Mouse (Mus musculus) urinary bladder, adult 2 months (tissue): Measurements from ENCODE around the gene Clec5a. TPM values are rescaled to one million over a fixed set of nuclear protein-coding genes. Genes with fewer than 3 reads are reported as not detected.
"Not testable (repeated sequence)": the region's sequence is repeated elsewhere in the genome, so short reads cannot be mapped to it uniquely, and the experiment has no call there.

Source experiments
- DNase-seq: peaks from one replicate; pipeline ENCODE4 v3.0.0; 2022; ENCODE audit warnings: low spot score
- polyA plus RNA-seq: library from polyadenylated mRNA; depleted of rRNA; stranded (reverse); fragments of >200 nt; gene quantifications from 2 replicates; pipeline ENCODE4 v1.2.3, GENCODE M21; 2012; rRNA removed

Clec5a gene
- 2.0 and 2.2 TPM in 2 replicates for polyA plus RNA-seq

GRCm38 (mm10) chr6:40585645-40586044 lies at the start of gene Clec5a:
Gene Clec5a (minus strand): TSS chr6:40585821.
- no peak for DNase-seq

DNA sequence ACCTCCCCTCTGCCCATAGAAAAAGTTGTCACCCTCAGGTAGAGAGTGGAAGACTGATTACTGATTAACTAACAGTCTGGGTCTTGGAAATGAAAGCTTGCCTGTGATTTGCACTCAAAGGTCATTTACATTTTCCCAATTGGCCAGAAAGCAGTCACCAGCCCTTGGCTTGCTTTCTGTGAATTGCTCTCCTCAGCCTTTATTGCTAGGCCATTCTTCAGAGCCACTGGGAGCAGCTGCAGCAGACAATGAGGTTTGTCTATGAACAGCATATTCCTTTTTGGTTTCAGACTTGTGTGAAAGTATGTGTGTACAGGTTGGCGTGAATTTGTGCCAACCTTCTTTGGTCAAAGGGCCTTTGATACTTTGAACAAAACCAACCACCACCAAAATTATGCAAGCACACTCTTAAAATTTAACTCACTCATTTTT lies 49.0 kb upstream of the Clec5a start:
- DNase-seq: no peak

DNA sequence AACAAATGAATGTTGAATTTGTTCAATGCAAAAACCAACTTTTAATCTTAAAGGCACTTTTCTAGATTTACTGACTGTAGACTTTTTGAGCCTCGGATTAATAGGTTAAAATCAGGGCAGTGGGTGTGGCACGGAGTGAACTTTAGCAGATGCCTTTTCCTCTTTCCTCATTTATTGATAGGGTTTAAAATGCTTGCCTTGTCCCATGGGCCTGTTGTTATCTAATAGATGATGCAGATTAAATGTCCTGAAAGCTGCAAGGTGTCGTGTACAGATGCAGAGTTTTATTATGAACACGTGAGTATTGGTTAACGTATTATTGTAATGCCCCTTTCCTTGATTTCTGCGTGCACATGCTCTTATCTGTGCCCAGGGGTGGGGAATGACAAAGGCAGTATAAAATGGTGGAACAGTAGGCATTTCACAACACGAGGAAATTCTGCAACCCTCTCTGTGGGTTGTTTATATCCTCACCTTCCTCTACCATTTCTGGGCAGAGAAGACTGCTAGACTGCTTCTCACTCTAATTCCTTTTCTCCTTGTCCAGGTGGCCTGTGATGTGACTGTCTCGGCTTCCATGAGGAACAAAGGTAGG lies 42.9 kb upstream of the Clec5a start, which contains the start of gene Mgam:
Gene Mgam (plus strand): TSS at position 426 of the 595 bp plus-strand sequence.
- DNase-seq: no peak

GRCm38 (mm10) chr6:40626111-40626510 lies 40.5 kb upstream of the Clec5a start:
- no peak for DNase-seq

DNA sequence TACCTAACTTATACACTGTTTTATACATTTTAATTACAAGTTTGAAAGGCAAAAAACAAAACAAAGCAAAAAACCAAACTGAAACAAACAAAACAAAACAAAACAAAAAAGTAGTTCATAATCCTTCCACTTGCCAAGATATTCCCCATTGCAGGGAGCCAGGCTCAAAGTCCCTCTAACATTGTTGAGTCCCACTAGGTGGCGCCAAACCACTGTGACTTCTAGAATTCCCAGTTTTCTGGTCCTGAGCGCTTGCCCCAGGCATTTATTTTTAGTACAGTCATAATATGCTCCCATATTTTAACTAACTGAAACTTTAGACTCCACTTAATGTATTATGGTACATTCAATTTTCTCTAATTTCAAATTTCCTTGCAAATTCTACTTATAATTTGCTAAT lies 32.3 kb upstream of the Clec5a start:
- no peak for DNase-seq

DNA sequence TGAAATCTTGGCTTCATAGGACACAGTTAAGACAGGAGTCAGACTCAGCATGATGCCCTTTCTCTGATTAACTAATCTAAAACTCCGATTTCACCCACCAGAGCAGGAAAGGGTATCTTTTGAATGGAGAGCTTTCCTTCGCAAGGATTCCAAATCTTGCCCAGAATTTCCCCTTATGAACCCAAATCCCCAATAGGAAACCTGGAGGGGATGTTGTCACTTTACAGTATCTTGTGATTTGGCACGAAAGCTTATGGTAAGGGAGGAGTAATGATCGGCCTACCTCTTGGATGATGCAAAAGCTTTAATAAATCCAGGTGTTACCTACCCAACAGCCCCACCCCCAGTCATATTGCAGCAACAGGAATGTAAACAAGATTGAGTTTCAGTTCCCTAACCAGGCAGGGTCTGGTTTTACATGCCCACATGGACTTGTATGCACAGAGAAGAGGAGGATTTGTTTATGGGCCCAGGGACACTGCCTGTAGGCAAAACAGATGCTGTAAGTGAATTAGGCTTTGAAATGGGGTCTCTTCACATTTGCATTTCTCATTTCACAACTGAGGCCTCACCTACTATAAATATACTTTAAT lies 27.7 kb upstream of the Clec5a start, which contains the start of gene Tas2r138:
Gene Tas2r138 (minus strand): TSS at position 51 of the 593 bp plus-strand sequence.
- DNase-seq: no peak

GRCm38 (mm10) chr6:40610244-40610643 lies 24.6 kb upstream of the Clec5a start:
- DNase-seq: no peak

GRCm38 (mm10) chr6:40607431-40607830 lies 21.8 kb upstream of the Clec5a start:
- DNase-seq: no peak

DNA sequence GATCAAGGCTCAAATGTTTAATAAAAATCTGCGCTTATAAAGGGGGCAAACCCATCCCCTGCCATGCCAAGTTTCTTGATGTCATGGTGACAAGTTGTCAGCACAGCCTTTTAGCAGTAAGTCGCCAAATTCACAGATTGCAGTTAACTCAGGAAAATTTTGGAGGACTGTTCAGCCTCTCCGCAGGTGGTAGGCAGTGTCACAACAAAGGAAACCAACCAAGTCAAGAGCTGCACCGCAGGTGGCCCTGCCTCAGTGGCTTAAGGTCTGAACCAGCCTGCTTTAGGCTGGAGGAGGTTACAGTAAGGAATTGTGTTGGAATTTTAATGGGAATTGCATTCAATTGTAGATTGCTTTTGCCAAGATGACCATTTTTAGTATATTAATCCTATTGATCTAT lies 12.9 kb upstream of the Clec5a start:
- DNase-seq: not testable (repeated sequence)

GRCm38 (mm10) chr6:40594804-40595550 lies 9.4 kb upstream of the Clec5a start:
- DNase-seq: no peak

- no peak for DNase-seq
Observed at GRCm38 (mm10) chr6:40588346-40588745, 2.7 kb upstream of the Clec5a start.

DNA sequence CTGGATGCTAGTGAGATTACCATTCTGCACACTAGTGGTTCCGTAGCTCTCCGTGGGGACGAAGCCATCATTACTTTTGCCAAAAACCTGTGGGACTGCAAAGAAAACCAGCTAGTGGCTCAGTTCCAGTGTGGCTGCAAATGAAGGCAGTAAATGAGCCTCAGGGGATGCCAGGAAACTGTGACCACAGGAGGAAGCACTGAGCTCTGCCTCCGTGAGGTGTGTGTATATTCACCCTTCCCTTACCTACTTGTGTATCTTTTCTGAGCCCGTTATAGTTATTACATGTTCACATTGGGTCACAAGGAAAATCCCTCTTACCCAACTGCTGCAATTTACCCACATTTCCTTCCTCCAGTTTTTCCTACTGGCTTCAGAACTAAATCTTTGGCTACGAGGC lies 1.3 kb downstream of the Clec5a start:
- no peak for DNase-seq

DNA sequence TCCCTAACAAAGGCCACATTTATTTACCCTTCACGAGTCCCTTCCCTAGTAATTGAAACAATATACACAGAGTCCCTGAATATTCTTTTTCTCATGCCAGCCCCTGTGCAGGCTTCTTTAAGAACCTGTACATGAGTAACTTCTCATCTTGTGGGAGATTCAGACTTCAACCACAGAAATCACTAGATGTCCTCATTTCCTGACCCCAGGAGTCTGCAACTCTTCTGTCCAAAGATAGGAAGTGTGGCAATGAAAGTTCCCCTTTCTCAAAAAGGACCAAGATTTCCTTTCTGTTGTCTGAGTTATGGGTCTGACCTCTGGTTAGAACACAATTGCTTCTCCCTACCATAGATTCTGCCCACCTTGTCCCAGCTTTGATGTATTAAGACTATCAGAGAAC lies 9.3 kb downstream of the Clec5a start:
- DNase-seq: no peak

DNA sequence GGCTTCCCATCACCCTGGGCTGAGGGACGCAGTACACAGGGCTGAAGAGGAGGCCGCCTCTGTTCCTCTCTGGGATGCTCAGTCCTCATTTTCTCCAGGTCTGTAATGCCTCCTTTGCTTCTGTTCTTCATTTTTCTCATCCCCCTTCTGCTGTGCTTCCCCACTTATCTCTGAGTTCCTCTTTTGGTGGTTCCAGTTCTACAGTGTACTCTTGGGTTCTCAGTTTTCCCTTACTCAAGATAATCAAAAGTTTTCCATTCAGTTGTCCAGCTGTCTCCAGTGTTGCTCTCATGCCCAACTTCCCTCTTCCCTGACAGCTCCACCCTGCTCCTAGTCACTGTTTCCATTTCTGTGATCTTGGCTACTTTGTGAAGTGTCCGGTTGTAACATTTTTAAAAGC lies 12.0 kb downstream of the Clec5a start:
- no peak for DNase-seq

GRCm38 (mm10) chr6:40569187-40569586 lies 16.4 kb downstream of the Clec5a start, which contains the start of gene Olfr460:
Gene Olfr460 (plus strand): TSS chr6:40569487.
- no peak for DNase-seq

DNA sequence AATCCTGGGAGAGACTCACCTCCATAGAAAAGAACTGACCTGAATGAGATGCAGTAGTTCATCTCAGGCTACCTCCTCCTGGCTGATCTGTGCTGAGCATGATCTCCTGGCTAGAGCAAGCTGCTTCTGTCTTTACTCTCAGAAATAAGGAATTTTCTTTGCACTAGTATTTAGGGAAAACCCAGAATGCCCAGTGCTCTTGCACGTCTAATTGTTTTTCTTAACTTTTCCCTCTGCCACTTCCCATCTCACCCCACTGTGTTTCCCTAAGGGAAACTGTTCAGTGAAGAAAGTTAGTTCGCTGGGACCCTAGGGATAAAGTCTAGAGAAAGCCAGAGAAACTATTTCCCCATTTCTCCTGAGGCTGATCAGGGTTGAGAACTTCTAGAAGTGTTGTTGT lies 30.7 kb downstream of the Clec5a start, which contains the start of gene Olfr461:
Gene Olfr461 (minus strand): TSS at position 101 of the 400 bp plus-strand sequence.
- no peak for DNase-seq

DNA sequence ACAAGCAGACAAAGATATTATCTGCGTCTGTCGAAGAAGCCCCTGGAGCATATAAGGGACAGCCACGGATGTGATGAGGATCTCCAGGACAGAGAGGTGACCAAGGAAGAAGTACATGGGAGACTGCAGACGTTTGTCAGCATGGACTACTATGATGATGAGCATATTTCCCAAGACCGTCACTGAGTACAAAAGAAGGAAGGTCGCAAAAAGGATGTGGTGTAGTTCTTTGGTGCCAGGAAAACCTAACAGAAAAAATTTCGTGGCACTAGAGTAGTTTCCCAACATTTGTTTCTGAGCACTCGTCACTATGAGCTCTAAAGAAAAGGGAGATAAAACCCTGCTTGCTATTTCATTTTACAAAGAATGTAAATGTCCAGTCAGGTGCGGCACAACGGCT lies 40.9 kb downstream of the Clec5a start:
- DNase-seq: no peak

Other genes starting within 250 kb of the Clec5a start
- gene E330009J07Rik, start 149.7 kb downstream of the Clec5a start, polyA plus RNA-seq: 6.3 and 6.4 TPM in 2 replicates
- not detected in 2 replicates for gene Wee2, start 146.7 kb downstream of the Clec5a start, polyA plus RNA-seq
- gene Ssbp1, start 114.5 kb downstream of the Clec5a start, polyA plus RNA-seq: 59.9 and 69.5 TPM in 2 replicates
- not detected in 2 replicates for gene Tas2r137, start 94.6 kb downstream of the Clec5a start, polyA plus RNA-seq
- gene Tas2r108, start 92.3 kb downstream of the Clec5a start, polyA plus RNA-seq: 0.07 TPM in 1 of 2 replicates, not detected in the other
- gene Prss37, start 66.3 kb downstream of the Clec5a start, polyA plus RNA-seq: not detected in 2 replicates
- gene Olfr461, start 30.8 kb downstream of the Clec5a start, polyA plus RNA-seq: not detected in 2 replicates
- gene Olfr460, start 16.3 kb downstream of the Clec5a start, polyA plus RNA-seq: 0.01 TPM in 1 of 2 replicates, not detected in the other
- not detected in 2 replicates for gene Tas2r138, start 27.5 kb upstream of the Clec5a start, polyA plus RNA-seq
- 0.03 and 0.04 TPM in 2 replicates for gene Mgam, start 43.0 kb upstream of the Clec5a start, polyA plus RNA-seq